Mouse (Mus musculus) G1E (cell line): ENCODE measurements around the gene Tmem44. TPM values are rescaled to one million over a fixed set of nuclear protein-coding genes. Genes with fewer than 3 reads are reported as not detected.

Experiments used
- ATAC-seq: 2 replicates; pipeline ENCODE4 v1.8.0; 2016; ENCODE audit warnings: mild to moderate bottlenecking; ENCODE audit not compliant: insufficient number of reproducible peaks, poor library complexity, low FRiP score, severe bottlenecking; ENCODE audit errors: extremely low read depth
- DNase-seq: peaks from one replicate; pipeline ENCODE4 v3.0.0; 2012; ENCODE audit warnings: low spot score
- H3K27me3 ChIP-seq: 2 replicates; pipeline ENCODE4 v1.6.1; 2012; ENCODE audit warnings: mild to moderate bottlenecking, low read length, inconsistent platforms; ENCODE audit not compliant: insufficient read depth
- H3K36me3 ChIP-seq: replicated peaks from 2 replicates; pipeline ENCODE3; 2012; ENCODE audit warnings: mild to moderate bottlenecking, inconsistent platforms
- H3K4me1 ChIP-seq: 2 replicates; pipeline ENCODE4 v1.6.1; 2012; ENCODE audit warnings: low read depth, low read length, inconsistent platforms, mixed read lengths; ENCODE audit not compliant: insufficient read depth
- H3K4me3 ChIP-seq: 2 replicates; pipeline ENCODE4 v1.5.1; 2012; ENCODE audit warnings: low read depth, mild to moderate bottlenecking, inconsistent platforms, low read length, moderate library complexity, mixed read lengths
- H3K9me3 ChIP-seq: replicated peaks from 2 replicates; pipeline ENCODE4 v1.6.1; 2012; ENCODE audit warnings: inconsistent platforms
- CTCF ChIP-seq: IDR thresholded peaks from 2 replicates; pipeline ENCODE4 v1.5.1; 2012; ENCODE audit warnings: low read depth, low read length, inconsistent platforms, mixed read lengths
- GATA1 ChIP-seq: IDR thresholded peaks from 2 replicates; pipeline ENCODE4 v1.6.1; 2012; ENCODE audit warnings: borderline replicate concordance, low read length, inconsistent platforms, mixed read lengths
- GATA2 ChIP-seq: IDR thresholded peaks from 2 replicates; pipeline ENCODE4 v1.6.1; 2012; ENCODE audit warnings: low read depth, low read length, inconsistent platforms, borderline replicate concordance
- POLR2AphosphoS5 ChIP-seq: IDR thresholded peaks from 2 replicates; pipeline ENCODE4 v1.6.1; 2012; ENCODE audit warnings: low read depth, low read length, inconsistent platforms; ENCODE audit not compliant: insufficient replicate concordance
- TAL1 ChIP-seq: conservative IDR thresholded peaks from 2 replicates; pipeline ENCODE4 v1.6.1; 2012; ENCODE audit warnings: low read depth, low read length, inconsistent platforms, mixed read lengths
- polyA plus RNA-seq: library from polyadenylated mRNA; stranded (reverse); fragments of >175 nt; gene quantifications from 2 replicates; pipeline ENCODE4 v1.2.3, GENCODE M21; 2012
- total RNA-seq, 2 experiments: library from RNA; stranded (forward) in 1 of 2; stranded (reverse) in 1 of 2; fragments of 200-1000 nt in 1 of 2; fragments of >200 nt in 1 of 2; fragmentation: Nextera tagmentation in 1 of 2; gene quantifications; 2 replicates each; pipeline ENCODE4 v1.2.3; 2014 to 2017

Gene Tmem44
- total and polyA plus RNA-seq, 3 experiments, result 11.8 to 72.7 (median 25.4) TPM

DNA sequence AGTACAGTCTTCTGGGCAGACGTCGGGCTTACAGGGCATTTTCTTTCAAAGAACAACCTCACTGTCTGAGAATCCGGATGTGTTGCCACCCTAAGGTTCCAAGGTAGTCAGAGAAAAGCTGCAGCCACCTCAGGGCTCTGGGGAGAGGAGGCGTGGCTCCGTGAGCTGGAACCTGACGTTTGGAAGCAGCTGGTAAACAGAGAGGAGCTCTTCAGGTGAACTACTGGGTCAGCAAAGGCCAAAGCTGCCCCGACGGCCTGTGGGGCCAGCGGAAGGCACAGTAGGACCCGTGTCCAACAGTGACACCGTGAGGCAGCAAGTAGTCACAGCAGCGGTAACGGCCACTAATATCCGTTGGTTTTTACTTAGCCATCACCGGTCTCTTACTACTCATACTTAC is 46.7 kb downstream of the Tmem44 start:
- TF ChIP-seq CTCF (peak; percentile 85), GATA2 (no peak)
- peak; percentile 31 for DNase-seq
- no peaks in the 10 kb centered on the region for H3K9me3 ChIP-seq
- peak; percentile 59; the same call in 1 of the 2 replicates for ATAC-seq
- H3K27me3 ChIP-seq, result peaks cover 4% of the 10 kb centered on the region
- H3K36me3 ChIP-seq, result no peaks in the 10 kb centered on the region
- peaks cover 52% of the 10 kb centered on the region for H3K4me1 ChIP-seq
- H3K4me3 ChIP-seq, result peak overlapping the region; percentile 32; the same call in 1 of the 2 replicates

DNA sequence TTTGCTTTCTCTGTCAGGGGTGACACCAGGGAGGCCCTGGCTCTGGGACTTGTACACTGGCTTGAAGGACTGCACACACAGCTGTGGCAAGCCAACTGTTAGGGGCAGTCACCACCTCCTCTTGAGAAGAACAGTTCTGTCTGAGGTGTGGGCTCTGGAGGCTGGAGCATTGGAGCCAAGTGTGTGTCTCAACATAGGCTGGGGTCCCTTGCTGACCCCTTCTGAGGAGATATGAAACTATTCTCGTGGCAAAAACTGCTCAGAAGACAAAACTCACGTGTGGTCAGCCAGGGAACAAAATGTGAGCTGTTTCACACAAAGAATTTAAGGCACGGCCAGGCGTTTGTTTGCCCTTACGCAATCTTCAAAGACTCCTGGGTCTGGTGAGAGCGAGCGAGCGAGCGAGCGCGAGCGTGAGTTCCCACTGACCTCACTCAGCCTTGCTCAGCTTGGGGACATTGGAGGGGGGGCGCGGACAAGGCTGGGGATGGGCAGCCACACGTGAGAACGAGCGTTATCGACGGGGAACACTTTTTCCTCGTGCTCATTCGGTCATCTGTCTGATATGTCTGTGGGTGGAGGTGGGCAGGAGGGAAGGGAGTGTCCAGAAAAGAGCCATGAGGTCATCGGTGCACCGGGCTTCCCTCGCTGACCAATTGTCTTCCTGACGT is 48.3 kb downstream of the Tmem44 start:
- Histone ChIP-seq H3K36me3 (no peaks in the 10 kb centered on the region), H3K4me3 (peak overlapping the region; percentile 48; the same call in 1 of the 2 replicates), H3K9me3 (no peaks in the 10 kb centered on the region), H3K27me3 (no peaks in the 10 kb centered on the region; the same call in none of the 2 replicates), H3K4me1 (peaks cover 48% of the 10 kb centered on the region)
- no peak for DNase-seq
- TF ChIP-seq TAL1, result no peak
- no peak for TF ChIP-seq POLR2AphosphoS5
- TF ChIP-seq CTCF, result no peak
- no peak for TF ChIP-seq GATA1
- ATAC-seq, result peak; percentile 54

DNA sequence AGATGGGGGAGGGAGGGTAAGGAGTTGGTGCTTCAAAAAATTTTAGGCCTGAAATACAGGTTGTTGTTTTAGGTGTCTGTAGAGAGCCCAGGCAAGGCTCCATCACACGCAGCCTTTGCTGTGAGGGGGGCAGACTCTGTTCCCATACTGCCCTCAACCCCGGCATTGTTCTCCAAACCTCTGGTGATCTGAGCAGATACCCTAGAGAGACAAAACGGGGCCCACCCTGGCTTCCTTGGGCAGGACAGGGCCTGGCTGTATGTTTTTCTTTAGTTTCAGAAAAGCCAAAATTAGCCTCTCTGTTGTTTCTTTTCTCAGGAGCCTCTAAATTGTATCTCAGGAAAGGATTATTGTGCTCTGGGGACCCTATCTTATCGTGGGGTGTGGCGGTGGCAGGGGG is 49.0 kb downstream of the Tmem44 start:
- no peak for DNase-seq
- Histone ChIP-seq H3K36me3 (no peaks in the 10 kb centered on the region), H3K27me3 (no peaks in the 10 kb centered on the region; the same call in 1 of the 2 replicates), H3K9me3 (no peaks in the 10 kb centered on the region), H3K4me1 (peaks cover 48% of the 10 kb centered on the region), H3K4me3 (no peak overlapping the region)
- TF ChIP-seq GATA1 (no peak), GATA2 (no peak), POLR2AphosphoS5 (no peak), CTCF (no peak), TAL1 (no peak)
- no peak for ATAC-seq

DNA sequence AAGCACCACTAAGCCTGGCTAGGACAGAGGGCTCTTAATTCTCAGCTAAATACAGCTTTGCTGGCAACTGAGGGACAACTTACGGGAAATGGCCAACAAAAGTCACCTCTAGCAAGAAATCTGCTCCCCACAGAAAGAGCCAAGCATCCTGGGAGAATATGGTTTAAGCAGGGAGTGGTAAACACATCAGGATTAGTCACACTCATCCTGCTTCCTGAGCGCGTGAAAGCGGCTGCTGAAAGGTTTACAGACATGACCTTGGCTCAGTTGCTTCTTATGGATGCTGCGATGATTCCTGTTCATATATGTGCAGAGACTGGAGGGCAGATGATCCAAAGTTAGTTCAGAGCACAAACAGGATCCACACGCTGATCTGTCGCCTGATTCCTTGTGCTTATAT is 50.4 kb downstream of the Tmem44 start:
- peaks cover 40% of the 10 kb centered on the region for H3K4me1 ChIP-seq
- TF ChIP-seq CTCF, result no peak
- TF ChIP-seq GATA1, result no peak
- TF ChIP-seq POLR2AphosphoS5, result no peak
- no peak for TF ChIP-seq GATA2
- no peak for TF ChIP-seq TAL1

GRCm38 (mm10) chr16:30499126-30499857 is 51.4 kb downstream of the Tmem44 start:
- TF ChIP-seq GATA1, result no peak
- TF ChIP-seq TAL1, result no peak
- no peak for TF ChIP-seq CTCF
- TF ChIP-seq GATA2, result no peak
- no peak for TF ChIP-seq POLR2AphosphoS5
- H3K36me3 ChIP-seq, result no peaks in the 10 kb centered on the region
- H3K4me3 ChIP-seq, result no peak overlapping the region
- ATAC-seq (no peak), DNase-seq (no peak)
- H3K4me1 ChIP-seq, result peaks cover 32% of the 10 kb centered on the region
- H3K9me3 ChIP-seq, result no peaks in the 10 kb centered on the region
- H3K27me3 ChIP-seq, result peaks cover 4% of the 10 kb centered on the region

More for the DNA sequence above, 50.4 kb downstream of the Tmem44 start:
- ATAC-seq, result no peak
- no peak for DNase-seq
- Histone ChIP-seq H3K4me3 (no peak overlapping the region), H3K36me3 (no peaks in the 10 kb centered on the region), H3K27me3 (no peaks in the 10 kb centered on the region; the same call in 1 of the 2 replicates), H3K9me3 (no peaks in the 10 kb centered on the region)

- ATAC-seq (no peak), DNase-seq (no peak)
- TF ChIP-seq POLR2AphosphoS5, result no peak
- TF ChIP-seq TAL1, result no peak
- Histone ChIP-seq H3K4me3 (no peak overlapping the region), H3K9me3 (no peaks in the 10 kb centered on the region), H3K27me3 (peaks cover 10% of the 10 kb centered on the region), H3K4me1 (peaks cover 12% of the 10 kb centered on the region), H3K36me3 (no peaks in the 10 kb centered on the region)
Measured at GRCm38 (mm10) chr16:30497307-30497706, 53.3 kb downstream of the Tmem44 start.

- no peaks in the 10 kb centered on the region for H3K9me3 ChIP-seq
- TF ChIP-seq CTCF (no peak), GATA2 (no peak), TAL1 (no peak), POLR2AphosphoS5 (no peak), GATA1 (no peak)
- DNase-seq, result no peak
- peaks cover 16% of the 10 kb centered on the region; the same call in 1 of the 2 replicates for H3K4me1 ChIP-seq
- peaks cover 10% of the 10 kb centered on the region for H3K27me3 ChIP-seq
- H3K36me3 ChIP-seq, result no peaks in the 10 kb centered on the region
- no peak overlapping the region for H3K4me3 ChIP-seq
- ATAC-seq, result no peak
Measured at GRCm38 (mm10) chr16:30494883-30495282, 55.8 kb downstream of the Tmem44 start.
